Mouse (Mus musculus): ENCODE results near the gene Foxk2. TPM values are rescaled to one million over a fixed set of nuclear protein-coding genes. Genes with fewer than 3 reads are reported as not detected.
"Not testable (repeated sequence)": the region's sequence is repeated elsewhere in the genome, so short reads cannot be mapped to it uniquely, and the experiment has no call there.

The Foxk2 gene
- polyA plus RNA-seq, 1 experiment from 2014 or later = 15.2 TPM

- Histone ChIP-seq H3K36me3 (peaks cover 84% of the 10 kb centered on the region), H3K9ac (no peak overlapping the region), H3K4me3 (no peak overlapping the region), H3K27ac (no peak overlapping the region), H3K27me3 (replicated peaks) (no peaks in the 10 kb centered on the region), H3K4me2 (replicated peaks) (no peak overlapping the region), H3K9me3 (no peaks in the 10 kb centered on the region), H3K4me1 (no peaks in the 10 kb centered on the region)
- ATAC-seq (ENCODE audit: low FRiP score, low read depth) = no peak
- 96% methylated on average over 5 of the region's 5 CpGs for WGBS
Measured at GRCm38 (mm10) chr11:121294771-121295170, 35.0 kb downstream of the Foxk2 start.

- no peak overlapping the region for H3K9ac ChIP-seq
- H3K36me3 ChIP-seq = peaks cover 88% of the 10 kb centered on the region
- H3K27ac ChIP-seq = no peak overlapping the region
- no peaks in the 10 kb centered on the region for H3K27me3 ChIP-seq (replicated peaks)
- WGBS = 95% methylated on average over 8 of the region's 8 CpGs
- no peak overlapping the region for H3K4me3 ChIP-seq
- H3K9me3 ChIP-seq = no peaks in the 10 kb centered on the region
- ATAC-seq (ENCODE audit: low FRiP score, low read depth) = no peak
- no peak overlapping the region for H3K4me2 ChIP-seq (replicated peaks)
- H3K4me1 ChIP-seq = no peaks in the 10 kb centered on the region
Measured at GRCm38 (mm10) chr11:121298493-121298892, 38.7 kb downstream of the Foxk2 start.

DNA sequence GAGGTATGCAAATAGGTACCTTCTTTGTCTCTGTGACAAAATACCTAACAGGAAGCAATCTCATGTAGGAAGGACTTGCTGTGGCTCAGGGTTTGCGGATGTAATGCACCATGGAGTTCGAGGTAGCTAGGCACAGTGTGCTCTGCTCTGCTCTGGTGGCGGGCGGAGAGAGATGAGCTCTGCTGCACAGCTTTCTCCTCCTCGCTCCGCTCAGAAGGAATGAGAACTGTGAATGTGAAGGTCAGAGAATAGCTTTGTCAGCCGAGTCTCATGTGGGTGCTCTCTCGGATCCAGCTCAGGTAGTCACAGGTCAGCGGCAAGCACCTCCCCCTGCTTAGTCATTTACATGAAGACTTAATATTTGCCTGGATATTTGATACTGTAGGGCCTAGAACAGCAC is 40.5 kb downstream of the Foxk2 start:
- no peak for ATAC-seq (ENCODE audit: low FRiP score, low read depth)
- Histone ChIP-seq H3K9ac (no peak overlapping the region), H3K9me3 (no peaks in the 10 kb centered on the region), H3K36me3 (peaks cover 90% of the 10 kb centered on the region), H3K4me2 (replicated peaks) (no peak overlapping the region), H3K27me3 (replicated peaks) (no peaks in the 10 kb centered on the region), H3K27ac (no peak overlapping the region), H3K4me3 (no peak overlapping the region), H3K4me1 (no peaks in the 10 kb centered on the region)
- 92% methylated on average over 9 of the region's 9 CpGs for WGBS

DNA sequence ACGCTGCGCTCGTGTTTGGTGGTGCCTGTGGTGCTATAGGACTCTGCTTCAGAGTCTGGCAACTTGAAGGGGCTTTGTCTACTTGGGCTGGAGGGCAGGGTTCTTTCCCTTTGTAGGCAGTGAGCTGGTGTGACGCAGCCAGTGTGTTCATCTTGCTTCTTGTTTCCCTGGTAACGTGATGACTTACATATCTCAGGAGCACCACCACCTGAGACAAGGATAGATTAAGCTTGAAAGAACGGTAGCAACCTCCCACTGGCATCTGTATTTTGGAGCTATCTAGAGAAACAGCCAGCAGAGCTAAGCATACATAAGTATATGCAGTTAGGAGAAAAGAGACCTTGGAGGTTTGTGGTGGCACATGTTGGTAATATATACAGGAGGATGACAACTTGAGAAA is 45.6 kb downstream of the Foxk2 start:
- no peak overlapping the region for H3K4me2 ChIP-seq (replicated peaks)
- H3K36me3 ChIP-seq = peaks cover 91% of the 10 kb centered on the region
- ATAC-seq (ENCODE audit: low FRiP score, low read depth) = no peak
- H3K27me3 ChIP-seq (replicated peaks) = no peaks in the 10 kb centered on the region
- H3K9me3 ChIP-seq = peaks cover 6% of the 10 kb centered on the region; the same call in 1 of the 2 replicates
- H3K9ac ChIP-seq = no peak overlapping the region
- H3K4me1 ChIP-seq = no peaks in the 10 kb centered on the region
- H3K4me3 ChIP-seq = no peak overlapping the region
- 90% methylated on average over 6 of the region's 6 CpGs for WGBS
- H3K27ac ChIP-seq = no peak overlapping the region

DNA sequence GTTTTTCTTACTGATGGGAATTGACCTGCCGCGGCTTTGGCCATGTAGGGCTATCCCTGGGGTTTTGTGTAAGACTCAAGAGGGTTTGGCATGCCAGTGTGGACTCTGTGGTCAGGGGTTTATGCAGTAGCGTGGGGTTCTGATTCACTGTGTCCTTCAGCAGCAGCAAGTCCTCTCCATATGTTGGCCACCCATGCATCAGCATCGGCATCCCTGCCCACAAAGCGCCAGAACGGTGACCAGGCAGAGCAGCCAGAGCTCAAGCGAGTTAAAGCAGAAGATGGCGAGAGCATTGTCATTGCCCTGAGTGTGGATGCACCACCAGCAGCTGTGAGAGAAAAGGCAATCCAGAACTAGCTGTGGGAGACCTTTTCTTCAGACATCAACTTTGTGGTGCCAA is 46.8 kb downstream of the Foxk2 start:
- ATAC-seq (ENCODE audit: low FRiP score, low read depth) = no peak
- no peak overlapping the region for H3K9ac ChIP-seq
- 96% methylated on average over 8 of the region's 8 CpGs for WGBS
- H3K27me3 ChIP-seq (replicated peaks) = no peaks in the 10 kb centered on the region
- peaks cover 85% of the 10 kb centered on the region for H3K36me3 ChIP-seq
- H3K27ac ChIP-seq = no peak overlapping the region
- no peak overlapping the region for H3K4me3 ChIP-seq
- no peaks in the 10 kb centered on the region for H3K4me1 ChIP-seq
- no peak overlapping the region for H3K4me2 ChIP-seq (replicated peaks)
- peaks cover 11% of the 10 kb centered on the region; the same call in 1 of the 2 replicates for H3K9me3 ChIP-seq

- not testable (repeated sequence) for ATAC-seq (ENCODE audit: low FRiP score, low read depth); H3K27me3 ChIP-seq (replicated peaks); H3K27ac ChIP-seq; H3K4me1 ChIP-seq; H3K4me3 ChIP-seq; H3K4me2 ChIP-seq (replicated peaks); H3K9ac ChIP-seq
- Histone ChIP-seq H3K36me3 (peaks cover 74% of the 10 kb centered on the region), H3K9me3 (peaks cover 11% of the 10 kb centered on the region; the same call in 1 of the 2 replicates)
- WGBS = 87% methylated on average over 6 of the region's 6 CpGs
Measured at GRCm38 (mm10) chr11:121307712-121308111, 47.9 kb downstream of the Foxk2 start.

- Histone ChIP-seq H3K27me3 (replicated peaks) (no peaks in the 10 kb centered on the region), H3K36me3 (peaks cover 42% of the 10 kb centered on the region), H3K4me3 (no peak overlapping the region)
Measured at GRCm38 (mm10) chr11:121326034-121326433, 66.2 kb downstream of the Foxk2 start.

GRCm38 (mm10) chr11:121326681-121327080 is 66.9 kb downstream of the Foxk2 start:
- no peak overlapping the region for H3K27ac ChIP-seq
- peaks cover 42% of the 10 kb centered on the region for H3K36me3 ChIP-seq
- no peak overlapping the region for H3K4me3 ChIP-seq
- H3K9me3 ChIP-seq = no peaks in the 10 kb centered on the region
- ATAC-seq (ENCODE audit: low FRiP score, low read depth) = no peak
- no peak overlapping the region for H3K4me2 ChIP-seq (replicated peaks)
- H3K4me1 ChIP-seq = no peaks in the 10 kb centered on the region
- no peaks in the 10 kb centered on the region for H3K27me3 ChIP-seq (replicated peaks)
- H3K9ac ChIP-seq = no peak overlapping the region
- WGBS = 97% methylated on average over 5 of the region's 5 CpGs

More at GRCm38 (mm10) chr11:121326034-121326433, 66.2 kb downstream of the Foxk2 start:
- no peak for ATAC-seq (ENCODE audit: low FRiP score, low read depth)
- no peak overlapping the region for H3K9ac ChIP-seq
- no peak overlapping the region for H3K4me2 ChIP-seq (replicated peaks)
- H3K4me1 ChIP-seq = no peaks in the 10 kb centered on the region
- no peaks in the 10 kb centered on the region for H3K9me3 ChIP-seq
- 85% methylated on average over 1 of the region's 1 CpGs for WGBS
- H3K27ac ChIP-seq = no peak overlapping the region

DNA sequence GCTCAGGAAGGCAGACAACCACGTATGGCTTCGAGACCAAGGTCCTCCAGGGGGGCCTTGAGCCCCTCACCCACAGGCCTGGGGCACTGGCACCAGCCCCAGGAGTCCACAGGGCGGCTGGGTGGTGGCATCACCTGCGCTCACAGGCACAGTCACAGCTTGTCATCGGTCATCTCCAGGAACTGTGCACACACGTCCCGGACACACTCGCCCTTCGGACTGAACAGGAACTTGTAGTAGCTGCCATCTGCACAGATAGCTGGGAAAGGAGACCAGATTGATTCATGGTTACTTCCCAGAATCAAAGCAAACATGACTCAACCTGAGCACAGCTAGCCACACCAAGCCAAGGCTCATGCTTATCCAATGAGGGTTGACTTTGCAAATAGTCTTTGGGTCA is 68.4 kb downstream of the Foxk2 start:
- Histone ChIP-seq H3K36me3 (peaks cover 53% of the 10 kb centered on the region), H3K9me3 (no peaks in the 10 kb centered on the region)
- WGBS = 93% methylated on average over 9 of the region's 9 CpGs

GRCm38 (mm10) chr11:121328619-121329018 is 68.8 kb downstream of the Foxk2 start:
- H3K27me3 ChIP-seq (replicated peaks) = no peaks in the 10 kb centered on the region
- no peak for ATAC-seq (ENCODE audit: low FRiP score, low read depth)

More for the DNA sequence above, 68.4 kb downstream of the Foxk2 start:
- ATAC-seq (ENCODE audit: low FRiP score, low read depth) = no peak
- Histone ChIP-seq H3K4me1 (no peaks in the 10 kb centered on the region), H3K4me3 (no peak overlapping the region), H3K9ac (no peak overlapping the region), H3K4me2 (replicated peaks) (no peak overlapping the region), H3K27me3 (replicated peaks) (no peaks in the 10 kb centered on the region), H3K27ac (no peak overlapping the region)

GRCm38 (mm10) chr11:121331641-121332040 is 71.9 kb downstream of the Foxk2 start:
- Histone ChIP-seq H3K4me2 (replicated peaks) (no peak overlapping the region), H3K27ac (no peak overlapping the region), H3K9ac (no peak overlapping the region), H3K36me3 (peaks cover 74% of the 10 kb centered on the region), H3K27me3 (replicated peaks) (no peaks in the 10 kb centered on the region), H3K9me3 (no peaks in the 10 kb centered on the region), H3K4me1 (no peaks in the 10 kb centered on the region), H3K4me3 (no peak overlapping the region)
- no peak for ATAC-seq (ENCODE audit: low FRiP score, low read depth)
- 92% methylated on average over 3 of the region's 3 CpGs for WGBS

More at GRCm38 (mm10) chr11:121328619-121329018, 68.8 kb downstream of the Foxk2 start:
- Histone ChIP-seq H3K9me3 (no peaks in the 10 kb centered on the region), H3K4me1 (no peaks in the 10 kb centered on the region), H3K4me3 (no peak overlapping the region), H3K4me2 (replicated peaks) (no peak overlapping the region), H3K36me3 (peaks cover 56% of the 10 kb centered on the region), H3K27ac (no peak overlapping the region), H3K9ac (no peak overlapping the region)

GRCm38 (mm10) chr11:121339647-121340046 is 79.9 kb downstream of the Foxk2 start:
- no peaks in the 10 kb centered on the region for H3K27me3 ChIP-seq (replicated peaks)
- no peaks in the 10 kb centered on the region for H3K9me3 ChIP-seq
- WGBS = 95% methylated on average over 1 of the region's 1 CpGs
- H3K4me1 ChIP-seq = no peaks in the 10 kb centered on the region
- H3K36me3 ChIP-seq = peaks cover 37% of the 10 kb centered on the region
- no peak overlapping the region for H3K4me3 ChIP-seq
- no peak overlapping the region for H3K27ac ChIP-seq
- ATAC-seq (ENCODE audit: low FRiP score, low read depth) = no peak
- H3K9ac ChIP-seq = no peak overlapping the region
- no peak overlapping the region for H3K4me2 ChIP-seq (replicated peaks)

GRCm38 (mm10) chr11:121340287-121340686 is 80.5 kb downstream of the Foxk2 start:
- 88% methylated on average over 1 of the region's 1 CpGs for WGBS
- no peak overlapping the region for H3K27ac ChIP-seq
- no peaks in the 10 kb centered on the region for H3K4me1 ChIP-seq
- H3K9ac ChIP-seq = no peak overlapping the region
- H3K36me3 ChIP-seq = peaks cover 34% of the 10 kb centered on the region
- no peaks in the 10 kb centered on the region for H3K9me3 ChIP-seq
- ATAC-seq (ENCODE audit: low FRiP score, low read depth) = no peak
- no peak overlapping the region for H3K4me3 ChIP-seq
- no peaks in the 10 kb centered on the region for H3K27me3 ChIP-seq (replicated peaks)
- no peak overlapping the region for H3K4me2 ChIP-seq (replicated peaks)

Measured in neural tube, embryonic 12.5 days (tissue).